Mouse (Mus musculus) lung, adult 2 months (tissue): ENCODE data around the gene Gm20696.

Experiments
- CTCF ChIP-seq: fragments of 200-500 bp; IDR thresholded peaks from 2 replicates; pipeline ENCODE4 v1.5.1; 2011; ENCODE audit warnings: mild to moderate bottlenecking, low read length, control low read depth; ENCODE audit not compliant: insufficient read depth
- POLR2A ChIP-seq: fragments of 200-500 bp; IDR thresholded peaks from 2 replicates; pipeline ENCODE4 v1.6.1; 2011; ENCODE audit warnings: low read depth, mild to moderate bottlenecking, control low read depth, low read length, borderline replicate concordance; ENCODE audit errors: extremely low read depth

DNA sequence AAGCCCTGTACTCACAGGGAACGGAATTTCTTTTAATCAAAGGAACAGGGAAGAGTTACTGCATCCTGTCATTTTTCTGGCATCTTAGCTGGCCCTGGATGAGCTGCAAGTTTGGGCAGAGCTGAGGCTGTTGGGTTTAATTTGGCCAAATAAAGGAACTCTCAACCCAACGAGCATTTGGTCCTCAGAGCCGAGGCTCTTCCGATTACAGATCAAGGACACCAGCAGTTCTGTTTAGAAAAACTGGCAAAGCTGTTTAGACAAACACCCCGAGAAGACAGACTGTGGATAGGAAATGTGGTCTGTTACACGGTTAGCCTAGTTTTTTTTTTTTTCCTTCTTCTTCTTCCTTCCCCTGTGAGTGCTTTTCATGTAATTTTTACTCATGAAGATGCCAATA, 302.1 kb downstream of the Gm20696 start:
- TF ChIP-seq CTCF (no peak), POLR2A (no peak)
